Mouse (Mus musculus): Measurements from ENCODE around the gene Cenpb.
A peak's percentile ranks its signal among the peaks of the same experiment; 100 is the strongest.

GRCm38 (mm10) chr2:131186771-131187601 is 7.1 kb upstream of the Cenpb start, which contains the start of the genes Cdc25b and Spef1:
- TF ChIP-seq POLR2A (IDR thresholded peaks at IDR 0.05; ENCODE audit: low read depth, low read length) (peak; percentile 49; the same call in 1 of the 2 replicates), CTCF (IDR thresholded peaks at IDR 0.05; ENCODE audit: borderline replicate concordance, insufficient read depth, low read length) (no peak)

All from embryonic fibroblast, embryonic 13.5 days (primary cell).